Mouse (Mus musculus): ENCODE measurements at regions not wholly inside any gene's neighbourhood (a gene's known extent, or its start where the extent isn't known, plus 50 kb on each side); places are given as distances from the start of the nearest gene placed in this dataset.

- TF ChIP-seq CTCF (IDR thresholded peaks at IDR 0.05; ENCODE audit: low read depth, low read length) (no peak), POLR2A (IDR thresholded peaks at IDR 0.05; ENCODE audit: borderline replicate concordance, low read depth, low read length) (no peak)
These were observed 77.0 kb upstream of the Ubash3b start for GRCm38 (mm10) chr9:41238395-41239096.
